Mouse (Mus musculus): ENCODE measurements around the gene Cd27. TPM values are rescaled to one million over a fixed set of nuclear protein-coding genes. Genes with fewer than 3 reads are reported as not detected.

Gene Cd27
- polyA plus RNA-seq, 1 experiment from 2014 or later, result 0.22 TPM

- WGBS, result 86% methylated on average over 11 of the region's 11 CpGs
- Histone ChIP-seq H3K27me3 (ENCODE audit: control insufficient read depth, insufficient read depth, low read length) (peaks cover 2% of the 10 kb centered on the region; the same call in 1 of the 2 replicates), H3K27ac (replicated peaks; ENCODE audit: low read depth, low read length) (no peak overlapping the region), H3K9ac (replicated peaks; ENCODE audit: low read length) (no peak overlapping the region), H3K4me2 (ENCODE audit: low read depth, low read length) (no peak overlapping the region), H3K9me3 (replicated peaks; ENCODE audit: control insufficient read depth, low read length) (no peaks in the 10 kb centered on the region), H3K4me1 (ENCODE audit: control insufficient read depth, insufficient read depth, low read length) (no peaks in the 10 kb centered on the region), H3K36me3 (replicated peaks; ENCODE audit: control insufficient read depth, insufficient read depth, low read depth, low read length) (no peaks in the 10 kb centered on the region), H3K4me3 (ENCODE audit: low read depth, low read length) (no peak overlapping the region)
- ATAC-seq (replicated peaks; ENCODE audit: insufficient number of reproducible peaks, low FRiP score, low TSS enrichment, low read depth), result no peak
- DNase-seq (ENCODE audit: low spot score), result no peak
Observed at GRCm38 (mm10) chr6:125217899-125218298, 18.9 kb downstream of the Cd27 start.

GRCm38 (mm10) chr6:125216898-125217297, 19.9 kb downstream of the Cd27 start:
- Histone ChIP-seq H3K4me1 (ENCODE audit: control insufficient read depth, insufficient read depth, low read length) (no peaks in the 10 kb centered on the region), H3K4me3 (ENCODE audit: low read depth, low read length) (no peak overlapping the region), H3K27ac (replicated peaks; ENCODE audit: low read depth, low read length) (no peak overlapping the region), H3K27me3 (ENCODE audit: control insufficient read depth, insufficient read depth, low read length) (peaks cover 2% of the 10 kb centered on the region; the same call in 1 of the 2 replicates), H3K4me2 (ENCODE audit: low read depth, low read length) (no peak overlapping the region), H3K36me3 (replicated peaks; ENCODE audit: control insufficient read depth, insufficient read depth, low read depth, low read length) (no peaks in the 10 kb centered on the region), H3K9me3 (replicated peaks; ENCODE audit: control insufficient read depth, low read length) (no peaks in the 10 kb centered on the region), H3K9ac (replicated peaks; ENCODE audit: low read length) (no peak overlapping the region)
- WGBS, result 76% methylated on average over 2 of the region's 2 CpGs
- ATAC-seq (replicated peaks; ENCODE audit: insufficient number of reproducible peaks, low FRiP score, low TSS enrichment, low read depth), result no peak
- DNase-seq (ENCODE audit: low spot score), result no peak

GRCm38 (mm10) chr6:125215148-125215954, 21.5 kb downstream of the Cd27 start, which contains the start of gene Vamp1:
Gene Vamp1 (plus strand): TSS chr6:125215551.
- H3K9ac ChIP-seq (replicated peaks; ENCODE audit: low read length), result peak within 1 kb of the TSS; percentile 79
- H3K9me3 ChIP-seq (replicated peaks; ENCODE audit: control insufficient read depth, low read length), result no peaks in the 10 kb centered on the region
- peak within 1 kb of the TSS; percentile 73 for H3K4me3 ChIP-seq (ENCODE audit: low read depth, low read length)
- WGBS, result under 1% methylated on average over 46 of the region's 48 CpGs
- no peaks in the 10 kb centered on the region for H3K4me1 ChIP-seq (ENCODE audit: control insufficient read depth, insufficient read depth, low read length)
- H3K27ac ChIP-seq (replicated peaks; ENCODE audit: low read depth, low read length), result no peak within 1 kb of the TSS
- H3K27me3 ChIP-seq (ENCODE audit: control insufficient read depth, insufficient read depth, low read length), result peaks cover 2% of the 10 kb centered on the region; the same call in 1 of the 2 replicates
- no peaks in the 10 kb centered on the region for H3K36me3 ChIP-seq (replicated peaks; ENCODE audit: control insufficient read depth, insufficient read depth, low read depth, low read length)
- ATAC-seq (replicated peaks; ENCODE audit: insufficient number of reproducible peaks, low FRiP score, low TSS enrichment, low read depth) (peak; percentile 93), DNase-seq (ENCODE audit: low spot score) (peak; percentile 96)
- peak within 1 kb of the TSS; percentile 96 for H3K4me2 ChIP-seq (ENCODE audit: low read depth, low read length)

GRCm38 (mm10) chr6:125213715-125214114, 23.1 kb downstream of the Cd27 start:
- Histone ChIP-seq H3K4me3 (ENCODE audit: low read depth, low read length) (no peak overlapping the region), H3K27me3 (ENCODE audit: control insufficient read depth, insufficient read depth, low read length) (peaks cover 2% of the 10 kb centered on the region; the same call in 1 of the 2 replicates), H3K4me2 (ENCODE audit: low read depth, low read length) (no peak overlapping the region), H3K9ac (replicated peaks; ENCODE audit: low read length) (no peak overlapping the region), H3K36me3 (replicated peaks; ENCODE audit: control insufficient read depth, insufficient read depth, low read depth, low read length) (no peaks in the 10 kb centered on the region), H3K4me1 (ENCODE audit: control insufficient read depth, insufficient read depth, low read length) (no peaks in the 10 kb centered on the region), H3K9me3 (replicated peaks; ENCODE audit: control insufficient read depth, low read length) (no peaks in the 10 kb centered on the region), H3K27ac (replicated peaks; ENCODE audit: low read depth, low read length) (no peak overlapping the region)
- ATAC-seq (replicated peaks; ENCODE audit: insufficient number of reproducible peaks, low FRiP score, low TSS enrichment, low read depth) (no peak), DNase-seq (ENCODE audit: low spot score) (no peak)
- 75% methylated on average over 6 of the region's 6 CpGs for WGBS

- H3K4me2 ChIP-seq (ENCODE audit: low read depth, low read length), result no peak overlapping the region
- no peaks in the 10 kb centered on the region for H3K4me1 ChIP-seq (ENCODE audit: control insufficient read depth, insufficient read depth, low read length)
- no peaks in the 10 kb centered on the region for H3K36me3 ChIP-seq (replicated peaks; ENCODE audit: control insufficient read depth, insufficient read depth, low read depth, low read length)
- DNase-seq (ENCODE audit: low spot score) (no peak), ATAC-seq (replicated peaks; ENCODE audit: insufficient number of reproducible peaks, low FRiP score, low TSS enrichment, low read depth) (no peak)
- H3K27me3 ChIP-seq (ENCODE audit: control insufficient read depth, insufficient read depth, low read length), result peaks cover 2% of the 10 kb centered on the region; the same call in 1 of the 2 replicates
- H3K4me3 ChIP-seq (ENCODE audit: low read depth, low read length), result no peak overlapping the region
- H3K9me3 ChIP-seq (replicated peaks; ENCODE audit: control insufficient read depth, low read length), result no peaks in the 10 kb centered on the region
- H3K9ac ChIP-seq (replicated peaks; ENCODE audit: low read length), result no peak overlapping the region
- no peak overlapping the region for H3K27ac ChIP-seq (replicated peaks; ENCODE audit: low read depth, low read length)
- WGBS, result 70% methylated on average over 6 of the region's 6 CpGs
Observed at GRCm38 (mm10) chr6:125213129-125213528, 23.7 kb downstream of the Cd27 start.

GRCm38 (mm10) chr6:125212621-125213020, 24.2 kb downstream of the Cd27 start:
- 53% methylated on average over 2 of the region's 2 CpGs for WGBS
- no peak overlapping the region for H3K9ac ChIP-seq (replicated peaks; ENCODE audit: low read length)
- ATAC-seq (replicated peaks; ENCODE audit: insufficient number of reproducible peaks, low FRiP score, low TSS enrichment, low read depth), result no peak
- peaks cover 2% of the 10 kb centered on the region; the same call in 1 of the 2 replicates for H3K27me3 ChIP-seq (ENCODE audit: control insufficient read depth, insufficient read depth, low read length)
- no peaks in the 10 kb centered on the region for H3K4me1 ChIP-seq (ENCODE audit: control insufficient read depth, insufficient read depth, low read length)
- H3K4me3 ChIP-seq (ENCODE audit: low read depth, low read length), result no peak overlapping the region
- no peak overlapping the region for H3K27ac ChIP-seq (replicated peaks; ENCODE audit: low read depth, low read length)
- no peak overlapping the region for H3K4me2 ChIP-seq (ENCODE audit: low read depth, low read length)
- H3K9me3 ChIP-seq (replicated peaks; ENCODE audit: control insufficient read depth, low read length), result no peaks in the 10 kb centered on the region
- DNase-seq (ENCODE audit: low spot score), result no peak
- no peaks in the 10 kb centered on the region for H3K36me3 ChIP-seq (replicated peaks; ENCODE audit: control insufficient read depth, insufficient read depth, low read depth, low read length)

GRCm38 (mm10) chr6:125210436-125210835, 26.4 kb downstream of the Cd27 start:
- Histone ChIP-seq H3K9ac (replicated peaks; ENCODE audit: low read length) (no peak overlapping the region), H3K27me3 (ENCODE audit: control insufficient read depth, insufficient read depth, low read length) (no peaks in the 10 kb centered on the region), H3K4me1 (ENCODE audit: control insufficient read depth, insufficient read depth, low read length) (no peaks in the 10 kb centered on the region), H3K27ac (replicated peaks; ENCODE audit: low read depth, low read length) (no peak overlapping the region), H3K36me3 (replicated peaks; ENCODE audit: control insufficient read depth, insufficient read depth, low read depth, low read length) (no peaks in the 10 kb centered on the region), H3K9me3 (replicated peaks; ENCODE audit: control insufficient read depth, low read length) (no peaks in the 10 kb centered on the region), H3K4me3 (ENCODE audit: low read depth, low read length) (no peak overlapping the region), H3K4me2 (ENCODE audit: low read depth, low read length) (no peak overlapping the region)
- DNase-seq (ENCODE audit: low spot score) (no peak), ATAC-seq (replicated peaks; ENCODE audit: insufficient number of reproducible peaks, low FRiP score, low TSS enrichment, low read depth) (no peak)
- 84% methylated on average over 1 of the region's 1 CpGs for WGBS

- Histone ChIP-seq H3K27ac (replicated peaks; ENCODE audit: low read depth, low read length) (no peak overlapping the region), H3K4me3 (ENCODE audit: low read depth, low read length) (no peak overlapping the region), H3K4me1 (ENCODE audit: control insufficient read depth, insufficient read depth, low read length) (peaks cover 3% of the 10 kb centered on the region; the same call in 1 of the 2 replicates), H3K4me2 (ENCODE audit: low read depth, low read length) (no peak overlapping the region), H3K27me3 (ENCODE audit: control insufficient read depth, insufficient read depth, low read length) (no peaks in the 10 kb centered on the region), H3K9ac (replicated peaks; ENCODE audit: low read length) (no peak overlapping the region), H3K36me3 (replicated peaks; ENCODE audit: control insufficient read depth, insufficient read depth, low read depth, low read length) (no peaks in the 10 kb centered on the region; the same call in 1 of the 2 replicates), H3K9me3 (replicated peaks; ENCODE audit: control insufficient read depth, low read length) (no peaks in the 10 kb centered on the region)
- ATAC-seq (replicated peaks; ENCODE audit: insufficient number of reproducible peaks, low FRiP score, low TSS enrichment, low read depth), result no peak
- DNase-seq (ENCODE audit: low spot score), result no peak
- 81% methylated on average over 5 of the region's 5 CpGs for WGBS
Observed at GRCm38 (mm10) chr6:125197166-125197565, 39.6 kb downstream of the Cd27 start.
